Mouse (Mus musculus) limb, embryonic 14.5 days (tissue): ENCODE results near the gene Col6a6. TPM values are rescaled to one million over a fixed set of nuclear protein-coding genes. Genes with fewer than 3 reads are reported as not detected.
A peak's percentile ranks its signal among the peaks of the same experiment; 100 is the strongest.

Experiments
- ATAC-seq: fragments of 200-750 bp; cut with Nextera tagmentation; 2 replicates; pipeline ENCODE4 v1.8.0; 2017; ENCODE audit warnings: low read depth, moderate number of reproducible peaks, moderate TSS enrichment; ENCODE audit not compliant: low FRiP score
- DNase-seq: peaks from one replicate; pipeline ENCODE4 v3.0.0-alpha.2; 2015; ENCODE audit warnings: low spot score
- H3K27ac ChIP-seq: fragments of 300-500 bp; sonication (generic); replicated peaks from 2 replicates; pipeline ENCODE4 v1.5.1; 2014; ENCODE audit warnings: low read depth, mild to moderate bottlenecking, low read length, moderate library complexity, mixed read lengths
- H3K27me3 ChIP-seq: fragments of 300-500 bp; sonication (generic); 2 replicates; pipeline ENCODE4 v1.6.1; 2014; ENCODE audit warnings: low read length, mixed read lengths; ENCODE audit not compliant: control insufficient read depth, insufficient read depth
- H3K36me3 ChIP-seq: fragments of 300-500 bp; sonication (generic); 2 replicates; pipeline ENCODE4 v1.6.1; 2014; ENCODE audit warnings: mild to moderate bottlenecking, low read length, moderate library complexity, mixed read lengths; ENCODE audit not compliant: control insufficient read depth, insufficient read depth
- H3K4me1 ChIP-seq: fragments of 300-500 bp; sonication (generic); 2 replicates; pipeline ENCODE4 v1.6.1; 2014; ENCODE audit warnings: antibody characterized with exemption, low read length, mixed read lengths; ENCODE audit not compliant: control insufficient read depth, insufficient read depth
- H3K4me2 ChIP-seq: fragments of 300-500 bp; sonication (generic); replicated peaks from 2 replicates; pipeline ENCODE4 v1.6.1; 2014; ENCODE audit warnings: low read depth, mild to moderate bottlenecking, low read length, moderate library complexity; ENCODE audit not compliant: severe bottlenecking
- H3K4me3 ChIP-seq: fragments of 300-500 bp; sonication (generic); replicated peaks from 2 replicates; pipeline ENCODE4 v1.5.1; 2014; ENCODE audit warnings: low read length
- H3K9ac ChIP-seq: fragments of 300-500 bp; sonication (generic); 2 replicates; pipeline ENCODE4 v1.6.1; 2014; ENCODE audit warnings: mild to moderate bottlenecking, low read depth, low read length, moderate library complexity; ENCODE audit not compliant: severe bottlenecking
- H3K9me3 ChIP-seq: fragments of 300-500 bp; sonication (generic); 2 replicates; pipeline ENCODE4 v1.6.1; 2016; ENCODE audit warnings: low read length; ENCODE audit not compliant: control insufficient read depth
- POLR2A ChIP-seq: fragments of 200-500 bp; IDR thresholded peaks from 2 replicates; pipeline ENCODE4 v1.8.0; 2012; ENCODE audit warnings: inconsistent platforms, mild to moderate bottlenecking, moderate library complexity, borderline replicate concordance; ENCODE audit not compliant: insufficient read depth, insufficient read length; ENCODE audit errors: extremely low read depth
- WGBS: fragments of 180-500 bp; shearing (Covaris S2); extraction: QIAGEN DNeasy Blood & Tissue Kit; methylation state at CpG from one replicate; pipeline ENCODE4 v1.1.7; 2014; 5-methylcytosine and 5-hydroxymethylcytosine counted together
- polyA plus RNA-seq, 2 experiments: library from polyadenylated mRNA; depleted of rRNA in 1 of 2; stranded (reverse) in 1 of 2; unstranded in 1 of 2; fragments of >200 nt; fragmentation: Nextera tagmentation in 1 of 2; extraction: Ambion mirVana in 1 of 2; gene quantifications; 2 replicates each; pipeline versions ENCODE4 v1.2.1 to v1.2.3; 2012 to 2014

The Col6a6 gene
- polyA plus RNA-seq, 2 experiments = 7.0 to 11.5 TPM

DNA sequence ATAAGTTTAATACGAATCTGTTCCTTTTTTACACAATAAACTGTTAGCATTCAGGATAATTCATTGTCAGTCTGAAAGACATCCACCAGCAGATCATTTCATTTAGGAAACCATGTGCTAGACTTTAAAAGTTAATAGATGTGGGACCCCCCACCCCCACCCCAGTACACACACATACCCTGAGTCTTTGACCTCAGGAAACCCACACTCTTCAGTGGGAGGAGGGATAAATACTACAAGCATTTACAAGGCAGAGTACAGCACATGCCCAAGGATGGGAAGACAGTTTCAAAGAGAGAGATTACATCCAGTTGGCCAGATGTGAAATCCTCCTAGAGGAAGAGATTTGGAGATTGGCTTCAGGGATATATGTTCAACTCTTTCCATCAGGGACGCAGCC, 87.5 kb downstream of the Col6a6 start:
- no peaks in the 10 kb centered on the region for H3K36me3 ChIP-seq
- no peak overlapping the region for H3K27ac ChIP-seq
- 57% methylated on average over 2 of the region's 2 CpGs for whole genome bisulfite sequencing
- TF ChIP-seq POLR2A = no peak
- no peak overlapping the region for H3K4me2 ChIP-seq
- H3K27me3 ChIP-seq = no peaks in the 10 kb centered on the region
- ATAC-seq (0 out of 2 replicates have a peak, but pooled peaks have one; percentile 14), DNase-seq (no peak)
- no peak overlapping the region for H3K9ac ChIP-seq
- H3K4me3 ChIP-seq = no peak overlapping the region
- H3K4me1 ChIP-seq = peaks cover 10% of the 10 kb centered on the region; the same call in 1 of the 2 replicates
- no peaks in the 10 kb centered on the region for H3K9me3 ChIP-seq

DNA sequence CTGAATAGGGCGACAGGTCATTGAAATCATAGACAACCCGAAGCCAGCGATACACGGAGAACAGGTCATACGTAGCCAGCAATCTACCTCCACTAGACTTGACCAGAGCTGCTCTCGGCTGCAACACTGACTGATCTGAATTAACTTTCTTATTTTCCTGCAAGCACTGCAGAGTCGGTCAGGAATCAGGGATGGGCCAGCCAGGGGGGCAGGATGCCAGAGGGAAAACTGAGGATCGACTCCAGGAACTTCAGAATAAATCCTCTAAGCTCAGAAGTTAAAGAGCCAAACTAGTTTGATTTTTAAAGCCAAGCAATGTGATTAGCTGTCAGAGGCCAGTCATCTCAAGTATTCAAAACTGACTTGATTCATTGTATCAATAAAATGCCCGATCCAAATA, 88.5 kb downstream of the Col6a6 start:
- Histone ChIP-seq H3K4me1 (peaks cover 14% of the 10 kb centered on the region; the same call in 1 of the 2 replicates), H3K4me3 (no peak overlapping the region), H3K9ac (no peak overlapping the region), H3K27me3 (no peaks in the 10 kb centered on the region), H3K4me2 (no peak overlapping the region), H3K27ac (no peak overlapping the region), H3K9me3 (no peaks in the 10 kb centered on the region), H3K36me3 (no peaks in the 10 kb centered on the region)
- ATAC-seq = no peak
- no peak for TF ChIP-seq POLR2A
- whole genome bisulfite sequencing = 82% methylated on average over 9 of the region's 9 CpGs
- DNase-seq = no peak

DNA sequence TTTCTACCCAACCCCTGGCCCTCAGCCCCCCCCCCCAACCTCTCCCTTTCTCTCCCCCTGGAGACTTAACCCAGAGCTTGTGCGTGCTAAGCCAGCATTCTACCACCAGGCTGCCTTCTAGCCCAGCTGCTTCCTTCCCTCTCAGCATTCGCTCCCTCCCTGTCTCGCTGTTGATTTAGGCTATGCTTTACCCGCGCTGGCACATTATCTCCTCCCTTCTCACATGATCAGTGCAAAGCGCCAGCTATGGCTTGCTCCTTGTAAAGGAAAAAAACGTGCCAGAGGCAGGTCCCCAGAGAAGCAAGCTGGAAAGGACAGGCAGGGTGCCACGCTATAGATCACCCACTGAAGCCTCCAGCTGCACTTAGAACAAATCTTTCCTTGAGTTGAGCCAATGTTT, 90.5 kb downstream of the Col6a6 start:
- Histone ChIP-seq H3K9ac (no peak overlapping the region), H3K27me3 (no peaks in the 10 kb centered on the region), H3K9me3 (no peaks in the 10 kb centered on the region), H3K4me2 (no peak overlapping the region), H3K4me1 (peaks cover 19% of the 10 kb centered on the region; the same call in 1 of the 2 replicates), H3K36me3 (no peaks in the 10 kb centered on the region), H3K4me3 (no peak overlapping the region), H3K27ac (no peak overlapping the region)
- no peak for TF ChIP-seq POLR2A
- peak; percentile 41 for DNase-seq
- ATAC-seq = peak; percentile 30; the same call in 1 of the 2 replicates
- WGBS = 38% methylated on average over 8 of the region's 8 CpGs

DNA sequence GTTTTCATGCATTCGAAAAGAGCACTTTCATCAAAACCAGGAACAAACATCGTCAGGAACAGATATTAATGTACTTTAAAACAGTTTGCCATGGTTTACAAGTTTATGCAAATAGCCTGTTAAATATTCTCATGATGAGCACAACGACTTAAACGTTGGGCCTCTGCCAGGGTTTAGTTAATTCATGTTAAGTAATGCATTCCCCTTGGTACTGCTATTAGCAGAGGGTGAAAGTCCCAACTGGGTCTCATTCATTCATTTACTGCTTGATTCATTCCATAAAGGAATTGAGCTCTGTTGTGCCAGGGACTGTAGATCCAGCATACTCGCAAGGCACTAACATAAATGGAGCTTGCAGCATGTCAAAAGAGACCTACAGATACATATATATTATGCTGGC, 92.8 kb downstream of the Col6a6 start:
- Histone ChIP-seq H3K4me1 (peaks cover 20% of the 10 kb centered on the region; the same call in 1 of the 2 replicates), H3K27me3 (no peaks in the 10 kb centered on the region), H3K4me3 (no peak overlapping the region), H3K27ac (no peak overlapping the region), H3K4me2 (no peak overlapping the region), H3K9ac (no peak overlapping the region), H3K36me3 (no peaks in the 10 kb centered on the region), H3K9me3 (no peaks in the 10 kb centered on the region)
- DNase-seq (no peak), ATAC-seq (no peak)
- 72% methylated on average over 5 of the region's 5 CpGs for WGBS
- TF ChIP-seq POLR2A = no peak

DNA sequence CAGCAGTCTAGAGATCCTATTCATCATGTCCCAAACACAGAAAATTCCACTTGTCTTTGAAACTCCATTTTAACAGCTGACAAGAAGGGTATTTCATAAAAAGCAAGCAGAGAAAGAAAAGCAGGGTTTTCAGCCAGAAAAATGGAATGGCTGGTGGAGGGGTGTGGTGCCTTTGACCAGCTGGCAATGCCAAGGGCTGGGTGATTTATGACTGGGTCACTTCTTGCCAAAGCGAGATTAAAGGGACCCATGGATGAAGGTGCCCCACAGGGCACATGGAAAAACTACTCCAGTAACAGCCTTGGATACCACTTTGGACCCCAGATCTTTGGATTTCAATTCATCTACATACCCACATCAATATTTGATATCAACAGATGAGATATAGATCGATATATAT, 93.3 kb downstream of the Col6a6 start:
- H3K4me1 ChIP-seq = peaks cover 20% of the 10 kb centered on the region; the same call in 1 of the 2 replicates
- no peak overlapping the region for H3K9ac ChIP-seq
- DNase-seq (no peak), ATAC-seq (no peak)
- H3K4me3 ChIP-seq = no peak overlapping the region
- no peaks in the 10 kb centered on the region for H3K36me3 ChIP-seq
- 70% methylated on average over 2 of the region's 2 CpGs for WGBS
- no peak for TF ChIP-seq POLR2A
- no peaks in the 10 kb centered on the region for H3K27me3 ChIP-seq
- no peaks in the 10 kb centered on the region for H3K9me3 ChIP-seq
- no peak overlapping the region for H3K4me2 ChIP-seq
- no peak overlapping the region for H3K27ac ChIP-seq

DNA sequence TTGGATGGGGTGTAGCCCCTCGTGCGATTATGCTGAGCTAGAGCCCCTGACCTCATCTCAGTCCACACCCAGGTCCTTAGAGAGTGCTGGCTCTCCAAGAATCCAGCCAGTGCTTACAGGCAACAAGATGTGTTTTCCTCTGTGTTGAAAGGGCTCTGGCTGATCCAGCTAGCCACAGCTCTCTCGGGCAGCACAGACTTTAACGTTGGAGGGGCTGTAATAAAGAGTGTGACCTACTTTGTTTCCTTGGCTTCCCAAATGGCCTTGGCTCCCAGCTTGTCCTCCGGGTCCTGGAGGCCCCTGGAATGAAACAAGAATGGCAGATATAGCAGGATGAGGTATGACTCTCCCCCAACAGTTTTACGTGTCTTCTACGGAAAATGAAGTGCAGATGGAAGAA, 96.0 kb downstream of the Col6a6 start:
- 34% methylated on average over 7 of the region's 7 CpGs for WGBS
- ATAC-seq (peak; percentile 77), DNase-seq (peak; percentile 62)
- 0 out of 2 replicates have a peak overlapping the region, but pooled peaks have one; percentile 22 for H3K27ac ChIP-seq
- H3K9me3 ChIP-seq = no peaks in the 10 kb centered on the region
- no peak overlapping the region for H3K4me3 ChIP-seq
- TF ChIP-seq POLR2A = no peak
- no peaks in the 10 kb centered on the region for H3K27me3 ChIP-seq
- peaks cover 18% of the 10 kb centered on the region; the same call in 1 of the 2 replicates for H3K4me1 ChIP-seq
- H3K36me3 ChIP-seq = no peaks in the 10 kb centered on the region
- no peak overlapping the region for H3K9ac ChIP-seq
- no peak overlapping the region for H3K4me2 ChIP-seq
